Mouse (Mus musculus) myocyte (in vitro differentiated cells): ENCODE data around the gene Tpo. TPM values are rescaled to one million over a fixed set of nuclear protein-coding genes. Genes with fewer than 3 reads are reported as not detected.
A peak's percentile ranks its signal among the peaks of the same experiment; 100 is the strongest.

ENCODE experiments used
- H3K27me3 ChIP-seq: one replicate; pipeline ENCODE4 v1.6.1; 2011; ENCODE audit not compliant: control insufficient read depth, insufficient read depth, insufficient read length
- H3K36me3 ChIP-seq: one replicate; pipeline ENCODE4 v1.6.1; 2011; ENCODE audit not compliant: control insufficient read depth, insufficient read depth
- H3K4me2 ChIP-seq: one replicate; pipeline ENCODE4 v1.6.1; 2011; ENCODE audit warnings: low read depth, control low read depth
- H3K4me3 ChIP-seq: one replicate; pipeline ENCODE4 v1.5.1; 2011; ENCODE audit warnings: mild to moderate bottlenecking, control low read depth, moderate library complexity
- H3K79me2 ChIP-seq: one replicate; pipeline ENCODE4 v1.6.1; 2011; ENCODE audit not compliant: control insufficient read depth, insufficient read depth
- H3ac ChIP-seq: one replicate; pipeline ENCODE4 v1.6.1; 2011; ENCODE audit not compliant: control insufficient read depth, insufficient read length
- CEBPB ChIP-seq: IDR thresholded peaks from 2 replicates; pipeline ENCODE4 v1.6.1; 2011; ENCODE audit warnings: mild to moderate bottlenecking, moderate library complexity; ENCODE audit not compliant: poor library complexity, insufficient read depth, severe bottlenecking
- E2F4 ChIP-seq: IDR thresholded peaks from one replicate; pipeline ENCODE4 v1.6.1; 2011; ENCODE audit warnings: mild to moderate bottlenecking, control low read depth, moderate library complexity; ENCODE audit not compliant: insufficient read depth
- MAX ChIP-seq: IDR thresholded peaks from one replicate; pipeline ENCODE4 v1.6.1; 2011; ENCODE audit warnings: low read depth, mild to moderate bottlenecking, control low read depth
- MYOD1 ChIP-seq, 3 experiments: IDR thresholded peaks; one replicate each; pipeline ENCODE4 v1.6.1; 2011; ENCODE audit warnings: control low read depth in 2 of 3, low read depth in 2 of 3, mild to moderate bottlenecking in 2 of 3, moderate library complexity in 1 of 3; ENCODE audit not compliant: insufficient read length in 2 of 3, control insufficient read depth in 1 of 3
- MYOG ChIP-seq, 3 experiments: IDR thresholded peaks; one replicate each; pipeline ENCODE4 v1.6.1; 2011; ENCODE audit warnings: control low read depth in 2 of 3, low read depth in 2 of 3, mild to moderate bottlenecking in 2 of 3; ENCODE audit not compliant: insufficient read length in 2 of 3, control insufficient read depth in 1 of 3, insufficient read depth in 1 of 3
- POLR2A ChIP-seq: IDR thresholded peaks from one replicate; pipeline ENCODE4 v1.6.1; 2011; ENCODE audit warnings: low read depth, mild to moderate bottlenecking, control low read depth, moderate library complexity; ENCODE audit not compliant: insufficient read length
- POLR2AphosphoS2 ChIP-seq: IDR thresholded peaks from one replicate; pipeline ENCODE4 v1.6.1; 2011; ENCODE audit warnings: low read depth, control low read depth; ENCODE audit not compliant: insufficient read length
- REST ChIP-seq: IDR thresholded peaks from one replicate; pipeline ENCODE4 v1.6.1; 2011; ENCODE audit warnings: mild to moderate bottlenecking, control low read depth, moderate library complexity; ENCODE audit not compliant: insufficient read depth, insufficient read length
- SRF ChIP-seq: IDR thresholded peaks from one replicate; pipeline ENCODE4 v1.6.1; 2011; ENCODE audit warnings: low read depth; ENCODE audit not compliant: control insufficient read depth, insufficient read length
- TCF12 ChIP-seq: IDR thresholded peaks from one replicate; pipeline ENCODE4 v1.6.1; 2011; ENCODE audit warnings: mild to moderate bottlenecking, control low read depth; ENCODE audit not compliant: poor library complexity, insufficient read depth, severe bottlenecking
- TCF3 ChIP-seq: IDR thresholded peaks from one replicate; pipeline ENCODE4 v1.6.1; 2011; ENCODE audit warnings: low read depth, control low read depth; ENCODE audit not compliant: insufficient read length
- USF1 ChIP-seq: IDR thresholded peaks from one replicate; pipeline ENCODE4 v1.6.1; 2011; ENCODE audit warnings: low read depth, mild to moderate bottlenecking, control low read depth, moderate library complexity
- polyA plus RNA-seq: library from polyadenylated mRNA; unstranded; fragments of >200 nt; fragmentation: generic; extraction: Trizol; gene quantifications from one replicate; pipeline ENCODE4 v1.2.1, GENCODE M21; 2012; ENCODE audit warnings: missing spikeins

Gene Tpo
- polyA plus RNA-seq, 1 experiment = not detected

- Histone ChIP-seq H3K4me3 (no peak overlapping the region), H3K36me3 (no peaks in the 10 kb centered on the region), H3ac (no peak overlapping the region), H3K27me3 (peaks cover 5% of the 10 kb centered on the region), H3K4me2 (no peak overlapping the region), H3K79me2 (no peaks in the 10 kb centered on the region)
- TF ChIP-seq REST (no peak), SRF (no peak), TCF3 (peak; percentile 13), TCF12 (no peak), CEBPB (no peak), MAX (no peak), MYOD1 (IDR thresholded peaks at IDR 0.05; ENCODE audit: control insufficient read depth in 1 of 3, insufficient read length in 2 of 3, low read depth in 2 of 3) (peak in 1 of 3 experiments; percentile 24), E2F4 (no peak), MYOG (IDR thresholded peaks at IDR 0.05; ENCODE audit: control insufficient read depth in 1 of 3, insufficient read depth in 1 of 3, insufficient read length in 2 of 3, low read depth in 2 of 3) (no peak), POLR2A (no peak), POLR2AphosphoS2 (no peak), USF1 (no peak)
Measured at GRCm38 (mm10) chr12:30049818-30050217, 82.6 kb downstream of the Tpo start.

- Histone ChIP-seq H3K4me2 (no peak overlapping the region), H3K79me2 (no peaks in the 10 kb centered on the region), H3K27me3 (peaks cover 5% of the 10 kb centered on the region), H3K36me3 (no peaks in the 10 kb centered on the region), H3ac (no peak overlapping the region), H3K4me3 (no peak overlapping the region)
- TF ChIP-seq USF1 = no peak
- no peak for TF ChIP-seq E2F4
- no peak for TF ChIP-seq TCF12
- TF ChIP-seq POLR2A = no peak
- no peak for TF ChIP-seq SRF
- no peak for TF ChIP-seq MYOG (IDR thresholded peaks at IDR 0.05; ENCODE audit: control insufficient read depth in 1 of 3, insufficient read depth in 1 of 3, insufficient read length in 2 of 3, low read depth in 2 of 3)
- TF ChIP-seq CEBPB = no peak
- TF ChIP-seq MYOD1 (IDR thresholded peaks at IDR 0.05; ENCODE audit: control insufficient read depth in 1 of 3, insufficient read length in 2 of 3, low read depth in 2 of 3) = no peak
- no peak for TF ChIP-seq MAX
- no peak for TF ChIP-seq REST
- TF ChIP-seq TCF3 = no peak
- no peak for TF ChIP-seq POLR2AphosphoS2
Measured at GRCm38 (mm10) chr12:30048848-30049247, 83.6 kb downstream of the Tpo start.

- H3K27me3 ChIP-seq = no peaks in the 10 kb centered on the region
- H3K36me3 ChIP-seq = no peaks in the 10 kb centered on the region
- H3K79me2 ChIP-seq = no peaks in the 10 kb centered on the region
- H3K4me2 ChIP-seq = no peak overlapping the region
- no peak overlapping the region for H3K4me3 ChIP-seq
- H3ac ChIP-seq = no peak overlapping the region
- no peak for TF ChIP-seq MAX
- no peak for TF ChIP-seq E2F4
- no peak for TF ChIP-seq SRF
- no peak for TF ChIP-seq TCF3
- no peak for TF ChIP-seq CEBPB
- TF ChIP-seq POLR2AphosphoS2 = no peak
- TF ChIP-seq MYOG (IDR thresholded peaks at IDR 0.05; ENCODE audit: control insufficient read depth in 1 of 3, insufficient read depth in 1 of 3, insufficient read length in 2 of 3, low read depth in 2 of 3) = no peak
- TF ChIP-seq REST = no peak
- TF ChIP-seq POLR2A = no peak
- no peak for TF ChIP-seq USF1
Measured at GRCm38 (mm10) chr12:30040150-30040549, 92.3 kb downstream of the Tpo start.

- Histone ChIP-seq H3ac (no peak overlapping the region), H3K4me2 (no peak overlapping the region), H3K4me3 (no peak overlapping the region), H3K79me2 (no peaks in the 10 kb centered on the region), H3K27me3 (no peaks in the 10 kb centered on the region), H3K36me3 (no peaks in the 10 kb centered on the region)
- TF ChIP-seq CEBPB (no peak), REST (no peak), MAX (no peak), POLR2AphosphoS2 (no peak), TCF3 (no peak)
Measured at GRCm38 (mm10) chr12:30039565-30039964, 92.9 kb downstream of the Tpo start.

- no peaks in the 10 kb centered on the region for H3K79me2 ChIP-seq
- H3K36me3 ChIP-seq = no peaks in the 10 kb centered on the region
- H3K4me3 ChIP-seq = no peak overlapping the region
- TF ChIP-seq SRF = no peak
- peak; percentile 15 for TF ChIP-seq TCF12
- TF ChIP-seq MYOD1 (IDR thresholded peaks at IDR 0.05; ENCODE audit: control insufficient read depth in 1 of 3, insufficient read length in 2 of 3, low read depth in 2 of 3) = peak in 2 of 3 experiments; percentile 70 to 76
- TF ChIP-seq MYOG (IDR thresholded peaks at IDR 0.05; ENCODE audit: control insufficient read depth in 1 of 3, insufficient read depth in 1 of 3, insufficient read length in 2 of 3, low read depth in 2 of 3) = peak in 1 of 3 experiments; percentile 32
- no peak for TF ChIP-seq TCF3
- no peak for TF ChIP-seq MAX
- H3K4me2 ChIP-seq = peak overlapping the region; percentile 3
- H3K27me3 ChIP-seq = no peaks in the 10 kb centered on the region
- H3ac ChIP-seq = no peak overlapping the region
Measured at GRCm38 (mm10) chr12:30036569-30037055, 95.8 kb downstream of the Tpo start.
